Mouse (Mus musculus) neural tube, embryonic 12.5 days (tissue): ENCODE data around the gene Cadm3. TPM values are rescaled to one million over a fixed set of nuclear protein-coding genes. Genes with fewer than 3 reads are reported as not detected.
A peak's percentile ranks its signal among the peaks of the same experiment; 100 is the strongest.

Experiments
- ATAC-seq: fragments of 200-750 bp; cut with Nextera tagmentation; 2 replicates; pipeline ENCODE4 v1.8.0; 2017; ENCODE audit warnings: low read depth, mild to moderate bottlenecking, moderate TSS enrichment, moderate library complexity; ENCODE audit not compliant: low FRiP score
- H3K27ac ChIP-seq: fragments of 300-500 bp; sonication (generic); 2 replicates; pipeline ENCODE4 v1.5.1; 2016
- H3K27me3 ChIP-seq: fragments of 300-500 bp; sonication (generic); replicated peaks from 2 replicates; pipeline ENCODE4 v1.6.1; 2016; ENCODE audit warnings: mild to moderate bottlenecking
- H3K36me3 ChIP-seq: fragments of 300-500 bp; sonication (generic); 2 replicates; pipeline ENCODE4 v1.6.1; 2016; ENCODE audit warnings: mild to moderate bottlenecking
- H3K4me1 ChIP-seq: fragments of 300-500 bp; sonication (generic); 2 replicates; pipeline ENCODE4 v1.6.1; 2016
- H3K4me2 ChIP-seq: fragments of 300-500 bp; sonication (generic); replicated peaks from 2 replicates; pipeline ENCODE4 v1.6.1; 2016; ENCODE audit warnings: mild to moderate bottlenecking
- H3K4me3 ChIP-seq: fragments of 300-500 bp; sonication (generic); 2 replicates; pipeline ENCODE4 v1.5.1; 2016
- H3K9ac ChIP-seq: fragments of 300-500 bp; sonication (generic); 2 replicates; pipeline ENCODE4 v1.6.1; 2016; ENCODE audit warnings: mild to moderate bottlenecking
- H3K9me3 ChIP-seq: fragments of 300-500 bp; sonication (generic); 2 replicates; pipeline ENCODE4 v1.6.1; 2016; ENCODE audit warnings: mild to moderate bottlenecking
- WGBS: fragments of 180-500 bp; shearing (Covaris S2); methylation state at CpG from one replicate; pipeline ENCODE4 v1.1.7; 2016; 5-methylcytosine and 5-hydroxymethylcytosine counted together
- polyA plus RNA-seq: library from polyadenylated mRNA; unstranded; fragments of >200 nt; fragmentation: Nextera tagmentation; extraction: Ambion mirVana; gene quantifications from 2 replicates; pipeline ENCODE4 v1.2.1, GENCODE M21; 2016

Cadm3 gene
- 36.0 and 41.8 TPM in 2 replicates for polyA plus RNA-seq

DNA sequence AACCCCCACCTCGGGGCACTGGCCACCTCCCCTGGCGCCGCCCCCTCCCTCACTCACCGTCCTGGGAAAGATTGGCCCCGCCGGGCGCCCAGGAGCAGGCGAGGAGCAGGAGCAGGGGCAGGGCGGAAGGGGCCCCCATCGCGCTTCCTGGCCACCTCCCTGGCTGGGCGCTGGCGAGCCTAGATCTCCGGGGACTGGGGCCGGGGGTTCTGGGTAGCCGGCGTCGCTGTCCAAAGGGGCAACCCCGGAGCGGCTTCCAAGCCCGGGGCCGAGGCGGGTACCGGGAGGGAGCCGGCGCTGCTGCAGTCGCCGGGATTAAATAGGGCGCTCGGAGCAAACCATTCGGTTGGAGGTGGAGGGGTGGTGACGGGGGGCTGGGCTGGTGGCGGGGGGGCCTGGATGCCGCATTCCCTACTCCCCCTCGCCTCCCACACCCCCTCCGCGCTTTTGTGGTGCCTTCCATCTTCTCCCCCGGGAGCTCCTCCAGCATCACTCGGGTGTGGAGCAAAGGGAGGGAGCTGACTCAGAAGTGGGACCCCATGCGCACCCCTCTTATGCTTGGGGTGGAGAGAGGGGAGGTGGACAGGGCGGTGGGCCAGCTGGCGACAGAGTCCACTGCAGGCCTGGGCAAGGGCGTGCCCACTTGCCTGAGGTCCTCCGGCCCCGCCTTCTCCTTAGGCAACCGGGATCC lies at the start of gene Cadm3:
TSS of gene Cadm3 (minus strand) at position 340 of the 691 bp plus-strand sequence.
- Histone ChIP-seq H3K4me1 (peaks cover 26% of the 10 kb centered on the region), H3K27me3 (no peaks in the 10 kb centered on the region), H3K27ac (peak within 1 kb of the TSS; percentile 72), H3K9ac (peak within 1 kb of the TSS; percentile 91), H3K9me3 (no peaks in the 10 kb centered on the region), H3K4me3 (peak within 1 kb of the TSS; percentile 70), H3K36me3 (no peaks in the 10 kb centered on the region), H3K4me2 (peak within 1 kb of the TSS; percentile 83)
- peak; percentile 91 for ATAC-seq
- under 1% methylated on average over 45 of the region's 46 CpGs for WGBS

- 66% methylated on average over 3 of the region's 3 CpGs for WGBS
- ATAC-seq = no peak
- H3K27me3 ChIP-seq = no peaks in the 10 kb centered on the region
- no peak overlapping the region for H3K9ac ChIP-seq
- H3K27ac ChIP-seq = no peak overlapping the region
- no peak overlapping the region for H3K4me3 ChIP-seq
- H3K9me3 ChIP-seq = no peaks in the 10 kb centered on the region
- H3K4me2 ChIP-seq = no peak overlapping the region
- H3K36me3 ChIP-seq = no peaks in the 10 kb centered on the region
- H3K4me1 ChIP-seq = no peaks in the 10 kb centered on the region
Measured at GRCm38 (mm10) chr1:173414631-173415030, 47.1 kb upstream of the Cadm3 start.

- Histone ChIP-seq H3K27me3 (no peaks in the 10 kb centered on the region), H3K9ac (no peak overlapping the region), H3K4me2 (no peak overlapping the region), H3K4me1 (no peaks in the 10 kb centered on the region), H3K27ac (no peak overlapping the region), H3K4me3 (no peak overlapping the region), H3K9me3 (no peaks in the 10 kb centered on the region), H3K36me3 (no peaks in the 10 kb centered on the region)
- 89% methylated on average over 4 of the region's 4 CpGs for WGBS
- no peak for ATAC-seq
Measured at GRCm38 (mm10) chr1:173411863-173412262, 44.4 kb upstream of the Cadm3 start.

DNA sequence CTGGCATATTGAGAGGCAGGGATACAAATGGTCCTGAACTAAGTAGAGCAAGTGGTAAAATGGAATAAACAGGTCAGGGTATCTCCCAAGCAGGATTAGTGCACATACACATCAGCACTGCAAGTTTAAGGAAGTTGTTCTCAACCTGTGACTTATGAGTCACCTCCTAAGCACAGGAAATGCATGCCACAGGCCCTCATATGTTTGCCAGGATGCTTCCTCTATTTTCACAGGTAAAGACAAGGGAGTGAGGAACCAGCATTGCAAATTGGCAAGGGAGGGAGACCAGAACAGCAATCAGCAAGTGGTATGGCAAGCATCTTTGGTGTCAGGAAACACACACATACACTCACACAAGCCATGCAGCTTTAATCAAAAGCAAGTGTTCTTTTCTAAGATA lies 41.6 kb upstream of the Cadm3 start:
- H3K9ac ChIP-seq = no peak overlapping the region
- no peak overlapping the region for H3K4me2 ChIP-seq
- H3K4me3 ChIP-seq = no peak overlapping the region
- H3K27me3 ChIP-seq = no peaks in the 10 kb centered on the region
- H3K4me1 ChIP-seq = no peaks in the 10 kb centered on the region
- H3K27ac ChIP-seq = no peak overlapping the region
- ATAC-seq = no peak
- no peaks in the 10 kb centered on the region for H3K9me3 ChIP-seq
- H3K36me3 ChIP-seq = no peaks in the 10 kb centered on the region

DNA sequence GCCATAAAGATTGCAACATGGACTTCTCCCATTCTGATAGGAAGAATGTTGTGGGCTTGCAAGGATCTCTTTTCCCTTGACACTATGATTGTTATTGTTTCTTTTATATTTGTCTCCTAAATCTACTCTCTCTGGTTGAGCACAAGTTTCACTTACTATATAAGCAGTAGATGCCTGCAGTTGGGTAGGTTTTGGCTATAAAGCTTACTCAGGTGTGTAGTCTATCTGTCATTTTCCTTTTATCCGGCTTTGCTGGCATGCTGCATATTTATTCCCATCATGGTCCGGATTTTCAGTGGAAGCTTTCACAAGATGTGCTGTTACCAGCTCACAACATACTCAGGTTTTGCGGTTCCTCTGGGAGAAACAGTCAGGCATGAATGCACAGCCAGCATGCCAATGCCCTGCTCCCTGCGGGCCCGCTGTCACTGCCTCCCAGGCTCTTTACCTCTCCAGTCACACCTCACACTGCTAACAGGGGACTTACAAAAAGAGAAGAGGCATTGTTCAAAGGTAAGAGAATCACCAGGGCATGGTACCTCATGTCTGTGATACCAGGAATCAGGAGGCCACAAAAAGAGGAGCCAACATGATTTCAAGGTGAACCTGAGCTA lies 37.3 kb upstream of the Cadm3 start:
- Histone ChIP-seq H3K36me3 (no peaks in the 10 kb centered on the region), H3K27ac (no peak overlapping the region), H3K4me1 (no peaks in the 10 kb centered on the region), H3K9me3 (no peaks in the 10 kb centered on the region), H3K27me3 (no peaks in the 10 kb centered on the region), H3K9ac (no peak overlapping the region), H3K4me3 (no peak overlapping the region), H3K4me2 (no peak overlapping the region)
- ATAC-seq = peak; percentile 48; the same call in 1 of the 2 replicates
- 81% methylated on average over 5 of the region's 5 CpGs for WGBS

DNA sequence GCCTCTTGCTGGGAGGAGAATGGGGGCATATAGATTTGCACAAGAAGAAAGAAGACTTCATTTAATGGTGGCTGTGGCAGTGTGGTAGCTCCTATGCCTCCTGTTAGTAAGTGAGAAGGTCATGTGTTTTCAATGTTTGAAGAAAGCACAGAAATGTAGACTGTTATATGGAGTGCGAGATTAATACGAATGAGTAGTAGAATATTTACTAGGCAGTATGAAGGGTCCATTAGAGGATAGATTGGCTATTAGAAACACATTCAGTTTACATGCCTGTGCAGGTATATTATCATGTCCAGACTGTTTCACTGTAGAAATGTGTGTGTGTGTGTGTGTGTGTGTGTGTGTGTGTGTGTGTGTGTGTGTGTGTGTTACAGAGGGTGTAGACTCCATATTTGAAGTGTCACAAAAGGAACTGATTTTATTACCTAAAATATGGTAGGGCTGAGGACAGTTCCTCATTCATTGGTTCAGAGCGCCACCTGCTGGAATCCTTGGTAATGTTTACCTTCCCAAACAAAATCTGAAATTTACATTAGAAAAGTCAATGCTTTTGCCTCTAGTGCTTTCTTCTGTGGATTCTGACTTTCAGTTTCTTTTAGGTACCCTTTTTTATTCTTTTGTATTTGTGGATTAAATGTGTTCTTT lies 31.0 kb upstream of the Cadm3 start:
- no peaks in the 10 kb centered on the region for H3K27me3 ChIP-seq
- no peaks in the 10 kb centered on the region for H3K9me3 ChIP-seq
- H3K4me2 ChIP-seq = no peak overlapping the region
- peak; percentile 69 for ATAC-seq
- WGBS = 33% methylated on average over 3 of the region's 3 CpGs
- H3K4me1 ChIP-seq = no peaks in the 10 kb centered on the region
- H3K27ac ChIP-seq = no peak overlapping the region
- H3K36me3 ChIP-seq = no peaks in the 10 kb centered on the region
- no peak overlapping the region for H3K4me3 ChIP-seq
- no peak overlapping the region for H3K9ac ChIP-seq

GRCm38 (mm10) chr1:173391754-173392153 lies 24.3 kb upstream of the Cadm3 start:
- H3K9ac ChIP-seq = no peak overlapping the region
- no peak overlapping the region for H3K4me2 ChIP-seq
- H3K27me3 ChIP-seq = no peaks in the 10 kb centered on the region
- no peaks in the 10 kb centered on the region for H3K9me3 ChIP-seq
- WGBS = 94% methylated on average over 6 of the region's 6 CpGs
- ATAC-seq = no peak
- H3K27ac ChIP-seq = no peak overlapping the region
- 0 out of 2 replicates have a peak, but pooled peaks cover 7% of the 10 kb centered on the region for H3K4me1 ChIP-seq
- H3K36me3 ChIP-seq = no peaks in the 10 kb centered on the region
- H3K4me3 ChIP-seq = no peak overlapping the region

GRCm38 (mm10) chr1:173389901-173390401 lies 22.5 kb upstream of the Cadm3 start:
- H3K4me1 ChIP-seq = 0 out of 2 replicates have a peak, but pooled peaks cover 7% of the 10 kb centered on the region
- peak overlapping the region; percentile 50; the same call in 1 of the 2 replicates for H3K27ac ChIP-seq
- no peaks in the 10 kb centered on the region for H3K36me3 ChIP-seq
- H3K9me3 ChIP-seq = no peaks in the 10 kb centered on the region
- WGBS = 3% methylated on average over 13 of the region's 13 CpGs
- H3K27me3 ChIP-seq = no peaks in the 10 kb centered on the region
- peak overlapping the region; percentile 27 for H3K4me3 ChIP-seq
- H3K4me2 ChIP-seq = peak overlapping the region; percentile 49
- ATAC-seq = peak; percentile 96
- H3K9ac ChIP-seq = peak overlapping the region; percentile 22; the same call in 1 of the 2 replicates

DNA sequence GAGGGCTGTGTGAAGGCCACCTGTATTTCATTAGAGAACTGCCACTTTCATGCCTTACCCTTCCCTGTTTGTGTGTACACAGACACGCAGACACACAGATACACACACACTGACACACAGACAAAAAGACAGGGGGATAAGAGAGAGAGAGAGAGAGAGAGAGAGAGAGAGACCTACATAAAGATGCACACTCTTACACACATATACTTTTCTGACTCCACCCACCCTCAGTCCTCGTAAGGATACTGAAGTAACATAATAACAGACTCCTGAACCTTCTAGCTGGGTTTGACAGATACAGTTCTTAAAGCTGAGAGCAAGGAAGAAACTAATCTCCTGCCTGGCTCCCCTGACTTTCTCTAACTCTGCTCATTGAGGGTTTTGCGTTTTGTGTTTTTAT lies 21.9 kb upstream of the Cadm3 start:
- Histone ChIP-seq H3K27ac (peak overlapping the region; percentile 50; the same call in 1 of the 2 replicates), H3K4me1 (0 out of 2 replicates have a peak, but pooled peaks cover 7% of the 10 kb centered on the region), H3K4me3 (peak overlapping the region; percentile 27), H3K9ac (peak overlapping the region; percentile 22; the same call in 1 of the 2 replicates), H3K36me3 (no peaks in the 10 kb centered on the region), H3K4me2 (peak overlapping the region; percentile 49), H3K9me3 (no peaks in the 10 kb centered on the region), H3K27me3 (no peaks in the 10 kb centered on the region)
- WGBS = 17% methylated on average over 3 of the region's 3 CpGs
- peak; percentile 46; the same call in 1 of the 2 replicates for ATAC-seq

DNA sequence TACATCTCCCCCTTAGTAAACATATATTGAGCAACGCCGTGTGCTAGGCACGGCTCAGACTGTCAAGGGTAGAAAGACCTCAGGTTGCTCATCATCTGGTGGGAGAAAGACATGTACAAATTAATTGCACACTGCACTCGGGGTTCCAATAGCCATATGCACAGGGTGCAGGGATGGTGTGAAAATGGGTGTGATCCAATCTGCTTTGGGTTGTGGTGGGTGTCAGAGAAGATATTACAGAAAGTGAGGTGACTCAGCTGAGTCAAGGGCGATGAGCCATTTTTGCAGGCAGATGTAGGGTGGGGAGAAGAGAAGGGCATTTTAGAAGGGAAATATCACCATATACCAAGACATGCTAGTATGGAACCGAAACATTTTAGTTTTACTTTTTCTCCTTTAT lies 13.9 kb upstream of the Cadm3 start:
- no peak overlapping the region for H3K4me2 ChIP-seq
- ATAC-seq = no peak
- no peaks in the 10 kb centered on the region for H3K27me3 ChIP-seq
- 92% methylated on average over 6 of the region's 6 CpGs for WGBS
- H3K9me3 ChIP-seq = no peaks in the 10 kb centered on the region
- no peak overlapping the region for H3K27ac ChIP-seq
- H3K9ac ChIP-seq = no peak overlapping the region
- no peak overlapping the region for H3K4me3 ChIP-seq
- H3K36me3 ChIP-seq = no peaks in the 10 kb centered on the region
- H3K4me1 ChIP-seq = no peaks in the 10 kb centered on the region

GRCm38 (mm10) chr1:173377380-173378112 lies 10.1 kb upstream of the Cadm3 start:
- Histone ChIP-seq H3K4me2 (no peak overlapping the region), H3K27me3 (no peaks in the 10 kb centered on the region), H3K9ac (no peak overlapping the region), H3K4me3 (no peak overlapping the region), H3K27ac (no peak overlapping the region), H3K9me3 (no peaks in the 10 kb centered on the region), H3K36me3 (no peaks in the 10 kb centered on the region), H3K4me1 (no peaks in the 10 kb centered on the region)
- peak; percentile 73 for ATAC-seq
- WGBS = 36% methylated on average over 13 of the region's 13 CpGs

- H3K9ac ChIP-seq = no peak overlapping the region
- no peaks in the 10 kb centered on the region for H3K9me3 ChIP-seq
- no peak overlapping the region for H3K4me3 ChIP-seq
- WGBS = 89% methylated on average over 7 of the region's 7 CpGs
- H3K36me3 ChIP-seq = no peaks in the 10 kb centered on the region
- H3K4me2 ChIP-seq = no peak overlapping the region
- no peak for ATAC-seq
- H3K4me1 ChIP-seq = 0 out of 2 replicates have a peak, but pooled peaks cover 5% of the 10 kb centered on the region
- no peak overlapping the region for H3K27ac ChIP-seq
- H3K27me3 ChIP-seq = no peaks in the 10 kb centered on the region
Measured at GRCm38 (mm10) chr1:173374020-173374419, 6.5 kb upstream of the Cadm3 start.
